Mouse (Mus musculus) heart, embryonic 14.5 days (tissue): ENCODE data around the gene Zfp12. TPM values are rescaled to one million over a fixed set of nuclear protein-coding genes. Genes with fewer than 3 reads are reported as not detected.
A peak's percentile ranks its signal among the peaks of the same experiment; 100 is the strongest.
"Not testable (repeated sequence)": the region's sequence is repeated elsewhere in the genome, so short reads cannot be mapped to it uniquely, and the experiment has no call there.

Experiments used
- ATAC-seq: fragments of 200-750 bp; cut with Nextera tagmentation; 2 replicates; pipeline ENCODE4 v1.8.0; 2017; ENCODE audit warnings: low read depth, moderate TSS enrichment; ENCODE audit not compliant: insufficient number of reproducible peaks, insufficient read depth, low FRiP score
- H3K27ac ChIP-seq, 2 experiments: fragments of 200-500 bp in 1 of 2; fragments of 300-500 bp in 1 of 2; sonication (generic) in 1 of 2; replicated peaks in 1 of 2; 2 replicates each; pipeline ENCODE4 v1.5.1; 2012 to 2014; ENCODE audit warnings: low read depth in 2 of 2, low read length in 2 of 2, control low read depth in 1 of 2, mild to moderate bottlenecking in 1 of 2, mixed read lengths in 1 of 2; ENCODE audit not compliant: control insufficient read depth in 1 of 2, insufficient read depth in 1 of 2
- H3K27me3 ChIP-seq: fragments of 300-500 bp; sonication (generic); 2 replicates; pipeline ENCODE4 v1.6.1; 2014; ENCODE audit warnings: mild to moderate bottlenecking, low read length, control low read depth; ENCODE audit not compliant: control insufficient read depth, insufficient read depth
- H3K36me3 ChIP-seq: fragments of 300-500 bp; sonication (generic); 2 replicates; pipeline ENCODE4 v1.6.1; 2014; ENCODE audit warnings: mild to moderate bottlenecking, control low read depth, low read length, mixed read lengths; ENCODE audit not compliant: control insufficient read depth, insufficient read depth
- H3K4me1 ChIP-seq, 2 experiments: fragments of 200-500 bp in 1 of 2; fragments of 300-500 bp in 1 of 2; sonication (generic) in 1 of 2; 2 replicates each; pipeline ENCODE4 v1.6.1; 2012 to 2014; ENCODE audit warnings: low read length in 2 of 2, control low read depth in 1 of 2, mixed read lengths in 1 of 2; ENCODE audit not compliant: control insufficient read depth in 2 of 2, insufficient read depth in 2 of 2
- H3K4me2 ChIP-seq: fragments of 300-500 bp; sonication (generic); 2 replicates; pipeline ENCODE4 v1.6.1; 2014; ENCODE audit warnings: mild to moderate bottlenecking, low read length
- H3K4me3 ChIP-seq, 2 experiments: fragments of 200-500 bp in 1 of 2; fragments of 300-500 bp in 1 of 2; sonication (generic) in 1 of 2; 2 replicates each; pipeline ENCODE4 v1.5.1; 2012 to 2014; ENCODE audit warnings: low read length in 2 of 2, mild to moderate bottlenecking in 2 of 2, control low read depth in 1 of 2, low read depth in 1 of 2, moderate library complexity in 1 of 2; ENCODE audit not compliant: control insufficient read depth in 1 of 2, insufficient read depth in 1 of 2
- H3K9ac ChIP-seq: fragments of 300-500 bp; sonication (generic); 2 replicates; pipeline ENCODE4 v1.6.1; 2014; ENCODE audit warnings: mild to moderate bottlenecking, low read length
- H3K9me3 ChIP-seq: fragments of 300-500 bp; sonication (generic); 2 replicates; pipeline ENCODE4 v1.6.1; 2016; ENCODE audit warnings: low read length, control low read depth; ENCODE audit not compliant: control insufficient read depth
- WGBS: fragments of 180-500 bp; shearing (Covaris S2); extraction: QIAGEN DNeasy Blood & Tissue Kit; methylation state at CpG from one replicate; pipeline ENCODE4 v1.1.7; 2014; 5-methylcytosine and 5-hydroxymethylcytosine counted together
- polyA plus RNA-seq: library from polyadenylated mRNA; unstranded; fragments of >200 nt; fragmentation: Nextera tagmentation; extraction: Ambion mirVana; gene quantifications from 2 replicates; pipeline ENCODE4 v1.2.1, GENCODE M21; 2014

Gene Zfp12
- 9.4 and 9.7 TPM in 2 replicates for polyA plus RNA-seq

- H3K27ac ChIP-seq: peak within 1 kb of the TSS; percentile 91 to 95
- H3K36me3 ChIP-seq: peaks cover 35% of the 10 kb centered on the region
- peak within 1 kb of the TSS; percentile 93 for H3K9ac ChIP-seq
- ATAC-seq: peak; percentile 95
- peaks cover 7 to 9% of the 10 kb centered on the region in 2 experiments for H3K4me1 ChIP-seq
- H3K9me3 ChIP-seq: no peaks in the 10 kb centered on the region
- H3K4me2 ChIP-seq: peak within 1 kb of the TSS; percentile 92
- no peaks in the 10 kb centered on the region for H3K27me3 ChIP-seq
- whole genome bisulfite sequencing: under 1% methylated on average over 58 of the region's 58 CpGs
- H3K4me3 ChIP-seq: peak within 1 kb of the TSS; percentile 85 to 87
These were observed at the start of gene Zfp12 for GRCm38 (mm10) chr5:143235028-143235693. TSS of gene Zfp12 (plus strand) at chr5:143235163.

DNA sequence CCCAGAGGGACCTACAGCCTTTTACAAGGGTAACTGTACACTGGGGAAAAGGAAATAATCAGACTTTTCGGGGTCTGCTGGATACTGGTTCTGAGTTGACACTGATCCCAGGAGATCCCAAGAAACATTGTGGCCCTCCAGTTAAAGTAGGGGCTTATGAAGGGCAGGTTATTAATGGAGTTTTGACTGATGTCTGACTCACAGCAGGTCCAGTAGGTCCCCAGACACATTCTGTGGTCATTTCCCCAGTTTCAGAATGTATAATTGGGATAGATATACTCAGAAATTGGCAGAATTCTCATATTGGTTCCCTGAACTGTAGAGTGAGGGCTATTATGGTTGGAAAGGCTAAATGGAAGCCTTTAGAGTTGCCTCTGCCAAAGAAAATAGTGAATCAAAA, 46.9 kb upstream of the Zfp12 start:
- not testable (repeated sequence) for H3K9me3 ChIP-seq, ATAC-seq
- WGBS: no CpG with 5 or more reads among the region's 1 CpGs

GRCm38 (mm10) chr5:143192806-143193205, 42.2 kb upstream of the Zfp12 start:
- Histone ChIP-seq H3K4me1 (no peaks in the 10 kb centered on the region), H3K27me3 (no peaks in the 10 kb centered on the region), H3K9me3 (no peaks in the 10 kb centered on the region), H3K4me3 (no peak overlapping the region), H3K4me2 (no peak overlapping the region), H3K9ac (no peak overlapping the region), H3K36me3 (no peaks in the 10 kb centered on the region), H3K27ac (no peak overlapping the region)
- ATAC-seq: no peak
- WGBS: 85% methylated on average over 8 of the region's 8 CpGs

More for the DNA sequence above, 46.9 kb upstream of the Zfp12 start:
- H3K36me3 ChIP-seq, H3K27ac ChIP-seq, H3K4me3 ChIP-seq, H3K4me1 ChIP-seq, H3K27me3 ChIP-seq, H3K4me2 ChIP-seq, H3K9ac ChIP-seq: not testable (repeated sequence)

DNA sequence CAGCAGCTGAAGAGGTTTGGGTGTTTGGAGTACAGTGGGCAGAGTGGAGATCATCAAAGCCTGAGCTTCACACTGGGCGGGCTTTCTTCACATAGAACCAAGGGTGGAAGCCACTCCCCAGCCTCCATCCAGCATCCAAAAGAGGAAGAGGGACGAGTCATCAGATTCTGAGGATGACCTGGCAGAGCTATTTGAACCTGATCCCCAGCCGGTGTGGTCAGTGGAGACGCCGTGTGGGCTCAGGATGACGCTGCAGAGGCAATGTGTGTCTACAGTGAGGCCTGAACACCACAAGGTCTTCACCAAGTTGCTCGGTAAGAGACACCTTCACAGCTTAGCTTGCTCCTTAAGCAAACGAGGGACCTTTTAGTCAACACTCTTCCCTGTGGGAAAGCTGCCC, 40.2 kb upstream of the Zfp12 start:
- H3K36me3 ChIP-seq, H3K9me3 ChIP-seq, H3K4me1 ChIP-seq, ATAC-seq, H3K4me3 ChIP-seq, H3K27ac ChIP-seq, H3K4me2 ChIP-seq, H3K27me3 ChIP-seq, H3K9ac ChIP-seq: not testable (repeated sequence)
- 51% methylated on average over 8 of the region's 8 CpGs for WGBS

DNA sequence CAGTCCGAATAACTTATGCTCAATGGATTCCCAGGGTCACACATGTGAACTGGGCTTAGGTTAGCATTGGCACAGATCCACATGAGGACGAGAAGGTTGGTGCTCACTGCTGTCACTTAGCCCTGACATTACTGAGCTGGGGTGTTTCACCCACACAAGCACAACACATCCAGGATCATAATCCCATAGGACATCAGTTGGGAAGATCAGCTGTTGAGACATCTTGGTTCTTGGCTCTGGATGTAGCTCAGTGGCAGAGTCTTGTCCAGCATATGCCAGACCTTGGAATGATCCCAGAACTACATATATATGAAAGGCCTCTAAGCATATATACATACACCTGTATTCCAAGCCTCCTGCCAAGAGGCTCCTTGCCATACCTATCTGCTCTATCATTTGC, 39.8 kb upstream of the Zfp12 start:
- Histone ChIP-seq H3K4me3 (no peak overlapping the region), H3K27me3 (no peaks in the 10 kb centered on the region), H3K27ac (no peak overlapping the region), H3K9ac (no peak overlapping the region), H3K4me2 (no peak overlapping the region), H3K9me3 (no peaks in the 10 kb centered on the region), H3K36me3 (no peaks in the 10 kb centered on the region), H3K4me1 (no peaks in the 10 kb centered on the region)
- no peak for ATAC-seq
- 67% methylated on average over 2 of the region's 2 CpGs for WGBS

DNA sequence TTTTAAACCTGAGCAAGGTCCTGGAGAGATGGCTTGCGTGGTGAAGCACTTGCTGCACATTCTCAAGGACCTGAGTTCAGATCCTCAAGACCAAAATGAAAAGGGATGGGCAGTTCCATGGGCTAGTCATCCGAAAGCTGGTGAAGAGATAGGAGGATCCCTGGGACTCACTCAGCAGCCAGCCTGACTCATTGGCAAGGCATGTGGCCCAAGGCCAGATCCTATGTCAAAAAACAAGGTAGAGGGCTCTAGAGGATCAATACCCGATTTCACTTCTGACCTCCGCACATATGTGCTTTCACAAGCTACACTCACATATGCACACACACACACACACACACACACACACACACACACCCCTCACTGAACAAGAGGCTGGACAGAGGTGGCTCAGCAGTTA, 38.5 kb upstream of the Zfp12 start:
- Histone ChIP-seq H3K9me3 (no peaks in the 10 kb centered on the region), H3K36me3 (no peaks in the 10 kb centered on the region), H3K4me2 (no peak overlapping the region), H3K9ac (no peak overlapping the region), H3K4me1 (no peaks in the 10 kb centered on the region), H3K4me3 (no peak overlapping the region), H3K27ac (no peak overlapping the region), H3K27me3 (no peaks in the 10 kb centered on the region)
- 70% methylated on average over 4 of the region's 4 CpGs for WGBS
- no peak for ATAC-seq

DNA sequence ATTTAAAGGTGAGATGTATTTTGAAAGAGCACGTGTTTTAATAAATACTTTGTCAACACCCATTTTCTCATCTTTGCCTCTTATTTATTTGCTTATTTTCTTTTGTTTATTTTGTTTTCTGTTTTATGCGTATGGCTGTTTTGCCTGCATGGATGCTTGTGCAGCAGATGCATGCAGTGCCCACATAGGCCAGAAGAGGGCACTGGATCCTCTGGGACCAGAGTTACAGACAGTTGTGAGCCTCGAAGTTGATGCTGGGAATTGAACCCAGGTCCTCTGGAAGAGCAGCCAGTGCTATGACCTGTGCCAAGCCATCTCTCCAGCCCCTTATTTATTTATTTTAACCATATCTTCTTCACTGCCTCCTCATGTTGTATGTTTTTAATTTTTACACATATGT, 29.9 kb upstream of the Zfp12 start:
- H3K4me2 ChIP-seq: no peak overlapping the region
- no peaks in the 10 kb centered on the region for H3K27me3 ChIP-seq
- no peak overlapping the region for H3K27ac ChIP-seq
- peaks cover 8% of the 10 kb centered on the region; the same call in 1 of the 2 replicates for H3K9me3 ChIP-seq
- no peak overlapping the region for H3K9ac ChIP-seq
- no peak overlapping the region for H3K4me3 ChIP-seq
- H3K36me3 ChIP-seq: no peaks in the 10 kb centered on the region
- H3K4me1 ChIP-seq: no peaks in the 10 kb centered on the region
- WGBS: 69% methylated on average over 3 of the region's 3 CpGs
- no peak for ATAC-seq

DNA sequence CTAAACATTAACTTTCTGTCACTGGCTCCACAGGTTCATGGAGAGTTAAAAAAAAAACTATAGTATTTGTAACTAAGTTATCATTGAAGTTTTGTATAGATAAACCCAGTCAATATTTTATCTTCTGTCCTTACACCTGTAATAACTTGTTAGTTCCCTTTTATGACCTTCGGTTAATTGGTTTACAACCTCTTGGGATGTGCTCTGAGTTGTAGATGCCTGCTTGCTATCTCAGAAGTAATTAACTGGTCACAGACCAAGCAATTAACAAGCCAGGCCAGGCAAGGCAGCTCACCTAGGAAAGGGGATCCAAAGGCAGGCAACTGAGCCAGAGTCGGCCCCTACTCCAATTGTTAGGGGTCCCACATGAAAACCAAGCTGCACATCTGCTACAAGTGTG, 21.1 kb upstream of the Zfp12 start:
- Histone ChIP-seq H3K4me1 (no peaks in the 10 kb centered on the region), H3K9me3 (peaks cover under 1% of the 10 kb centered on the region; the same call in 1 of the 2 replicates), H3K4me2 (no peak overlapping the region), H3K4me3 (no peak overlapping the region), H3K36me3 (no peaks in the 10 kb centered on the region), H3K9ac (no peak overlapping the region), H3K27ac (no peak overlapping the region), H3K27me3 (no peaks in the 10 kb centered on the region)
- no peak for ATAC-seq
- 86% methylated on average over 2 of the region's 2 CpGs for WGBS
